Mouse (Mus musculus): ENCODE results near the gene Cdk2ap2.

Cdk2ap2 gene

GRCm38 (mm10) chr19:4095802-4096201 is 1.2 kb upstream of the Cdk2ap2 start:
- no peak for DNase-seq

DNA sequence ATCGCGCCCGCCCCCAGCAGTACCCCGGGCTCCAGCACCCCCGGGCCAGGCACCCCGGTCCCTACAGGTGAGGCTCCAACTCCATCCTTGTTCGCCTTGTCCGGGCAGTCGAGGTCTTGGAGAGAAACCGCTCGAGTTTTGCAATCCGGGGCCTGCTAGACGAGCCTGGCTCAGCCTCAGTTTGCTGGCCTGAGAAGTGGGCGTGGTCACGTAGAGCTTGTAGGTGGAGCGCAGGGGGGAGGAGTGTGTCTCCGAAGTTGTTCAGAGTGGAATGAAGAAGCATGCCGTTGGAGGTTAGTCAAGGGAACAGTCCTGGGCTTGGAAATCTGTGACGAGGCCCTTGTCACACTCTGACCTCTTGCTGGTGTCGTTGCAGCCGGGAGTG is 451 bp downstream of the Cdk2ap2 start:
- DNase-seq, result peak; percentile 89

DNA sequence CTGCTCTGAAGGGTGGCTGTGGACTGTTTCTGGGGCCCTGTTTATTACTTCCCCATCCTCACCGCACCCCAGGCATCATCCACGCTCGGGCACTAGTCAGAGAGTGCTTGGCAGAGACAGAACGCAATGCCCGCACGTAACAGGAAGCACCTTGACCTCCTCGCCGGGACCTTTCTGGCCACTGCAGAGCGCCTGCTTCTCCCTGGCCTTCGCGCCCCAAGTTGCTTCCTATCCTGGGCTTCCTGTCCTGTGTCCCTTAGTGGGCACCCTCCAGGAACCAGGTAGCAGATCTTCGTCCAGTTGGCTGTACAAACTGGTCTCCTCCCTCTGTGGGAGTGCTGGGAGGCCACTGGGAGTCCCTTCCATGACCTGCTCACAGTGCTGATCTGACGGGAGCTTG is 1.4 kb downstream of the Cdk2ap2 start:
- no peak for DNase-seq

- DNase-seq, result peak; percentile 94
Measured at GRCm38 (mm10) chr19:4099056-4099455, 2.1 kb downstream of the Cdk2ap2 start.

DNA sequence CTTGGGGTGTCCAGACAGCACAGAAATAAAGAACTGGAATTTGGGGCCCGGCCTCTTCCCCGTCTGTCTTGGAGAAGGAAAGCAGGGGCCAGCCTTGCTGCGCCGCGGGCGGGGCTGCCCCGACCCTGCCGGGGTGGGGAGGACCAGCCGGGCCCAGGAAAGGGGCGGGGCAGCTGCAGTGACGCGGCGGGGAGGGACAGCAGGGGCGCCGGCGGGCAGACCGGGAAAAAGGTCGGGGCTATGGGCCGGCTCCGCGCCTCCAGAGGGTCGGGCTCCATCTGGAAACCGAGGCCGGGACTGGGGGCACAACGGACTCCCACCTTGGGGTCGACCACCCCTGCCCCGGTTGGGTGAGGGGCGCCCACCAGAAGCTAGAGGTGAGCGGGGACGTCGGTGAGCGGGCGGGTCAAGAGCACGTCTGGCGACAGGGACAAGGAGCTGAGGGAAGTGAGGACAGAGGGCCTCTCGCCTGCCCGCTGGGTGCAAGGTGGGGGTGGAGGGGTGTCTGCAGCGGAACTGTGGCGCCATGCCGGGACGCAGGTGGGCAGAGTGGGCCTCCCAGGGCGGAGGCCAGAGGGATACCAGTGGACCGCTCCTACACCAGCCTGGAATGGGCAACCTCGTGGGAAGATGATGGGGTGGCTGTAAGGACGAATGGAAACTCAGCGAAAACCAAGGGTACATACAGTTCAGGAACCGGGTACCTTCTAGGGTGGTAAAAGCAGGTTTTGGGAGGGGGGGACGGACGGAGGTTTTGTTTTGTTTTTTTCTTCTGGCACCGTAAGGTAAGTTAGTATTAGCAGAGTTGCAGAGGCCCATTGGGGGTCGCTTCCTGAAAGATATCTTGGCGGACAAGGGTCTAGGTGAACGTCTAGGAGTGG is 3.1 kb downstream of the Cdk2ap2 start, which contains the start of gene Pitpnm1:
Gene Pitpnm1, plus strand, starts transcription at position 162 of the 881 bp plus-strand sequence.
- DNase-seq, result peak; percentile 85

DNA sequence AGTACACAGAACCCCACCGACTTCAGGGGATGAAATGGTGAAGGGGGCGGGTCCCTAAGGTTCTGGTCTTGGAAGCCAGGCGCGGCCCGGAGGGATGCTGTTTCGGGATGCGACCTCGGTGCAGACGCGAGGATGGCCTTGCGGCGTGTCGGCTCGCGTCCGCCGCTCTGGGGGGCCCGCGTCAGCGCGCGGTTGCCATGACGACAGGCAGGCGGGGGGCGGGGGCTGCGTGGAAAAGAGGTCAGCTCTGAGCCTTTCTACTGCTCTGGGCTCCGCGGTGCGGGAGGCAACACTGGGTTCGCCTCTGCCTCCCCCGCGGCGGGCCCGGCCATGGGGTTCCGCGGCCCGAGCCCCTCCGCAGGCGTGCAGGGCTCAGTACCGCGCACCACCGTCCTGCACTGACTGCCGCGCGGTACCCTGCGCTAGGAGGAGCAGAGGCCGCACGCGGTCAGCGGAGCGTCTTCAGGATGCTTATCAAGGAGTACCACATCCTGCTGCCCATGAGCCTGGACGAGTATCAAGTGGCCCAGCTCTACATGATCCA is 3.8 kb downstream of the Cdk2ap2 start:
- DNase-seq, result peak; percentile 47

DNA sequence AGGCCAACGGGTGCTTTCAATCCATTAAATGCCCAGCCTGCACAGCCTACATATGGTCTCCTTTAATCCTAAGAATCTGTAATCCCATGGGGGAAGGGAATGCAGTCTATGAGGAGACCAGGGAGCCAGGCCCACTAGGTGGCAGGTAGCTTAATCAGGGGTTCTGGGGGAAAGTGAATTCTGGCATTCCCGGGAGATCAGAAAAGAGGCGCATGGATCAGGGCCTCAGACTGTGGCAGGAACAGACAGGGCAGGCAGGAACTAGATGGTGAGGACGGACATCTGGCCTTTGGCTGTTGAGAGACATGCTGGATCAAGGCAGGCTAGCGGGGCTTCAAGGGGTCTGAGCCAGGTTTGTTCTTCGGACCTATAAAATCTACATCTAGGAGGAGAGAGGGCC is 4.5 kb downstream of the Cdk2ap2 start:
- no peak for DNase-seq

DNA sequence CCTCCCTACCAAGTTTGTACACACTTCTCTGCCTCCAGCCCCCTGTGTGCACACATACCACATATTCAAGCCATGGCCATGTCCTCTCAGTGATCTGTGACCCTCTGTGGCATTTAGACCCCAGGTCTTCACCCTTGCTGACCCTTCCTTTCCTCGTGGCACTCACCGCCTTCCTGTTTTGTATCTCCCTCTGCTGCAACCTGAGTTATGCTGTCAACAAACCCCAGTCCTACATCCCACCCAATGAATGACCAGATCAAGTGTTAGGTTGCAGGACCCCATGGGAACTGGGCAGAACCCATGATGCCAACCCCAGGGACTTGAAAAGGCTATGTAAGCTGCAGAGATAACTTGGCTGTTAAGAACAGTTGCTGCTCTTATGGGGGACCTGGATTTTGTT is 5.1 kb downstream of the Cdk2ap2 start:
- no peak for DNase-seq

DNA sequence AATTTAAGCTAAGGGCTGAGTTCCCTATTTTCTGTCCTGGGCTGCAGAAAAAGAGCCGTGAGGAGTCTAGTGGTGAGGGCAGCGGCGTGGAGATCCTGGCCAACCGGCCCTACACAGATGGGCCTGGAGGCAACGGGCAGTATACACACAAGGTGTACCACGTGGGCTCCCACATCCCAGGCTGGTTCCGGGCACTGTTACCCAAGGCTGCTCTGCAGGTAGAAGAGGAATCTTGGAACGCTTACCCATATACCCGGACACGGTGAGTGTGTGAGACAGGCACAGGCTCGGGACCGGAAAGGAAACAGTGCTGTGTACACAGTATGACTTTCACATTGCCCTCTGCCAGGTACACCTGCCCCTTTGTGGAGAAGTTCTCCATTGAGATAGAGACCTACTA is 5.6 kb downstream of the Cdk2ap2 start:
- DNase-seq, result no peak

- no peak for DNase-seq
Measured at GRCm38 (mm10) chr19:4103294-4103693, 6.3 kb downstream of the Cdk2ap2 start.

DNA sequence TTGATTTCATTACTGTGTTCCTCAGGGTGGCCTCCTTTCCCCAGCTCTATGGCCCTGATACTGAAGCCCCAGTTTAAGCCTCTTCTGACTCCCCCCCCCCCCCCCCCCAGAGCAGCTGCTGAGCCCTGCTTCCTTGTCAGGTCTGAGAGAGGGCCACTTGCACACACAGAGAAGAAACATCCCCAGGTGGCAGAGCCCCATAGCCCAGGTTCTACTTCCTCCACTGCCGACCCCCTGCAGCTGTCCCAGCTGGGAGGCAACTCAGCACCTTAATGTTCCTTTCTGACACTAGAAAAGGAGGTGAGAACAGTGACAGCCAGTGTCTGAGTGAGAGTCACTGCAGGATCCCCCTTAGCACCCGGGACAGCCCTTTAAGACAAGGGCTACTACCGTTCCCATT is 6.8 kb downstream of the Cdk2ap2 start:
- DNase-seq, result no peak

DNA sequence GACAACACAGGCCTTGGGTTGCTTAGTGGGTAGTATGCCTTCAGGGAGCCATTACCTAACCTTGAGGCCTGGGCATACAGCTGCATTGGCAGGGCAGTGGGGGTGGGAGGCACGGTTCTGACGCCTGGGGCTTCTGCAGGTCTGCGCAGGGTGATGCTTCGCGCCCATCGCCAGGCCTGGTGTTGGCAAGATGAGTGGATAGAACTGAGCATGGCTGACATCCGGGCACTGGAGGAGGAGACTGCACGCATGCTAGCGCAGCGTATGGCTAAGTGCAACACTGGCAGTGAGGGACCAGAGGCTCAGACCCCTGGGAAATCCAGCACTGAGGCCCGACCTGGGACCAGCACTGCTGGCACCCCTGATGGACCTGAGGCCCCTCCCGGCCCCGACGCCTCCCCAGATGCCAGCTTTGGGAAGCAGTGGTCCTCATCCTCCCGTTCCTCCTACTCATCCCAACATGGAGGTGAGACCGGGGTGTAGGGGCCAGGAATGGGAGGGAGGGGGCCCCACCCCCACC is 7.8 kb downstream of the Cdk2ap2 start:
- DNase-seq, result no peak

- DNase-seq, result peak; percentile 24
Measured at GRCm38 (mm10) chr19:4106654-4107053, 9.7 kb downstream of the Cdk2ap2 start.

GRCm38 (mm10) chr19:4108535-4108934 is 11.6 kb downstream of the Cdk2ap2 start:
- DNase-seq, result no peak

GRCm38 (mm10) chr19:4112063-4112960 is 15.3 kb downstream of the Cdk2ap2 start:
- DNase-seq, result no peak

DNA sequence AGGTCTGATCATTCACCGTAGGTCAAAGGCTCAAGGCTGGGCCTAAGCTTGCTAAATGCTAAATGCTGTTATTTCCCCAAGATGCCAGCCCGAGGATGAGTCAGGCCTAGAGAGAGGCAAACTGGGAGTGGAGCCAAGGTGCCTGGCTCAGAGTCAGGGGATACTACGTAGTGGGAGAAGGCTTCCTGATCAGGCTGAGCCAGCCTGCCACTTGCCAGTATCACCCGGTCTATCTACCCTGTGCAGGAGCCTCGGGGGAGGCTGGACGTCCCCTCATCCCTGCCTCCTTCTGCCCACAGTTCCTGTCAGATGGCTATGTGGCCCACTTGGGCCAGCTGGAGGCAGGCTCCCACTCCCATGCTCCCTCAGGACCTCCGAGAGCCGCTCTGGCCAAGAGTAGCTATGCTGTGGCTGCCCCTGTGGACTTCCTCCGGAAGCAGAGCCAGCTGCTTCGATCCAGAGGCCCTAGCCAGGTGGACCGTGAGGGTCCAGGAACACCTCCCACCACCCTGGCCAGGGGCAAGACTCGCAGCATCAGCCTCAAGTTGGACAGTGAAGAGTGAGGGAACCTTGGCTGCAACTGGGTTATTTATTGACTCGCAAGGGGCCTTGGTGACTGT is 16.3 kb downstream of the Cdk2ap2 start:
- DNase-seq, result peak; percentile 87

DNA sequence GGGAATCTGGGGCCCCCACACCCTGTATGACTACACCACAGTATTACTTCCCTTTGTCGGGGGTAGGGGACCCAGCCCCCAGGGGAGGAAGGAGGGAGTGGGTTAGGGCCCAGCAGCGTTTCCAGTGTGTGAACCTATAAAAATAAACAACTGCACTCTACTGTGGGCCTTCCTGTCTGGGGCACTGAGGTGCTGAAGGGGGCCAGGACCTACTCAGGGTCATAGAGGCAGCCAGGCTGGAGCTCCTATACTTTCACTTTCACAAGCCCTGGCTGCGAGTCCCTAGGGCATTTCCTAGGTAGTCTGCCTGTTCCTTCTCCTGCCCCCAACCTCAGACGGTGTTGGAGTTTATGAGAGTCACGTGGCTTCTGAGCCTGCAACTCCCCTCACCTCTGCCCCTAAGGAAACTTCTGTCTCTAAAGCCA is 16.8 kb downstream of the Cdk2ap2 start:
- DNase-seq, result peak; percentile 55

DNA sequence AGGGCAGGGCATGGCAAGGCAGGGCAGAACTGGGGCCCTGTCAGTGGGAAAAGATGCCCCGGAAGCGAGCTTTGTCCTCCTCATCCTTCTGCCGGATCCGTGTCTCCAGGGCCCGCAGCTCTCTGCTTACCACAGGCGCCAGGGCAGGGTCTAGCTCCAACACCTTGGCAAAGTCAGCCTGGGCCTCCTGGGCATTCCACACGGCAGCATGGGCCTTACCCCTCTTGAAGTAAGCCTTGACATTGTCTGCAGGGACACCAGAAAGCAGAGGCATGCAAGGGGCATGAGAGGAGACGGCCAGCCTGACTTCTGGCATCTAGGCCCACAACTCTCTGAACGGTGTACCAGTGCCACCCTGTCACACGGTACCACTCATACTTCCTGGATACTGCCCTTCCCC is 17.6 kb downstream of the Cdk2ap2 start:
- no peak for DNase-seq

GRCm38 (mm10) chr19:4115144-4115543 is 18.2 kb downstream of the Cdk2ap2 start:
- no peak for DNase-seq

GRCm38 (mm10) chr19:4115816-4116215 is 18.8 kb downstream of the Cdk2ap2 start:
- no peak for DNase-seq

GRCm38 (mm10) chr19:4117006-4117405 is 20.0 kb downstream of the Cdk2ap2 start:
- peak; percentile 15 for DNase-seq

DNA sequence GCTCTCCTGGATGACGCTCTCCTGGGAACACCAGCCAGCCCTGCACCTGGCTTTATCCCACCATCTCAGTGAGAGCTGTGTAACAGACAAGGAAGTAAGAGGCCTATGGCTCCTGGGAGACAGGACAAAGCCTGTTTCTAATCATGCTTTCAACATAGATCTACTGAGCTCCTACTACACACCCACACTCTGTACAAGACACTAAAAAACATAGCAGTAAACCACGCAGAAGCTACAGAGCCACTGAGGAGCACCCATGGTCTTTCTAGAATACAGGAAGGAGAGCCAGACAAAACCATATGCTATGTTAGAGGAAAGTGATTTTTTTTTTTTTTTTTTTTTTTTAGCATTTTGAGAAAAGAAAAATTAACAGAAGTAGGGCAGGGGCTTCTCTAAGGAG is 21.4 kb downstream of the Cdk2ap2 start:
- no peak for DNase-seq
